Mouse (Mus musculus) T-cell, adult 2 months (primary cell): Measurements from ENCODE around the gene Itih5.
A peak's percentile ranks its signal among the peaks of the same experiment; 100 is the strongest.

ENCODE experiments used
- DNase-seq: peaks from one replicate; pipeline ENCODE4 v3.0.0; 2022; ENCODE audit warnings: low spot score

Gene Itih5

GRCm38 (mm10) chr2:10153201-10154075, at the start of gene Itih5:
TSS of gene Itih5 (plus strand) at chr2:10153571.
- peak; percentile 19 for DNase-seq

- no peak for DNase-seq
These were observed 44.7 kb upstream of the Itih5 start for GRCm38 (mm10) chr2:10108535-10109189.

- DNase-seq = no peak
These were observed 34.6 kb upstream of the Itih5 start for GRCm38 (mm10) chr2:10118751-10119150.

- DNase-seq = no peak
These were observed 34.1 kb upstream of the Itih5 start for GRCm38 (mm10) chr2:10119276-10119675.

GRCm38 (mm10) chr2:10121826-10122225, 31.5 kb upstream of the Itih5 start:
- DNase-seq = no peak

GRCm38 (mm10) chr2:10126122-10126521, 27.2 kb upstream of the Itih5 start:
- DNase-seq = no peak

GRCm38 (mm10) chr2:10127471-10127870, 25.9 kb upstream of the Itih5 start:
- DNase-seq = no peak

- DNase-seq = no peak
These were observed 24.8 kb upstream of the Itih5 start for GRCm38 (mm10) chr2:10128571-10128970.

GRCm38 (mm10) chr2:10130341-10130990, 22.9 kb upstream of the Itih5 start:
- DNase-seq = no peak

- DNase-seq = no peak
These were observed 22.1 kb upstream of the Itih5 start, which contains the start of gene Itih2 for GRCm38 (mm10) chr2:10131296-10131695. TSS of gene Itih2 (minus strand) at chr2:10131396.

- no peak for DNase-seq
These were observed 21.2 kb upstream of the Itih5 start for GRCm38 (mm10) chr2:10132128-10132527.

- DNase-seq = no peak
These were observed 19.4 kb upstream of the Itih5 start for GRCm38 (mm10) chr2:10133941-10134340.

- no peak for DNase-seq
These were observed 16.1 kb upstream of the Itih5 start for GRCm38 (mm10) chr2:10137320-10137719.

- DNase-seq = no peak
These were observed 12.9 kb upstream of the Itih5 start for GRCm38 (mm10) chr2:10140456-10140855.

GRCm38 (mm10) chr2:10142472-10143454, 10.6 kb upstream of the Itih5 start:
- DNase-seq = peak; percentile 73

- DNase-seq = no peak
These were observed 7.9 kb upstream of the Itih5 start for GRCm38 (mm10) chr2:10145514-10145913.

GRCm38 (mm10) chr2:10147176-10147575, 6.2 kb upstream of the Itih5 start:
- DNase-seq = no peak

GRCm38 (mm10) chr2:10152590-10152989, 781 bp upstream of the Itih5 start:
- DNase-seq = peak; percentile 32

GRCm38 (mm10) chr2:10157184-10157583, 3.8 kb downstream of the Itih5 start:
- DNase-seq = no peak

- DNase-seq = no peak
These were observed 8.6 kb downstream of the Itih5 start for GRCm38 (mm10) chr2:10162011-10162410.

- DNase-seq = no peak
These were observed 13.3 kb downstream of the Itih5 start for GRCm38 (mm10) chr2:10166635-10167034.

GRCm38 (mm10) chr2:10167283-10167682, 13.9 kb downstream of the Itih5 start:
- DNase-seq = no peak
